Mouse (Mus musculus): Measurements from ENCODE around the gene Lin28a.

GRCm38 (mm10) chr4:133980496-133980895 is 38.1 kb downstream of the Lin28a start:
- no peak for TF ChIP-seq REST (IDR thresholded peaks at IDR 0.05; ENCODE audit: insufficient read depth, insufficient read length)
- TF ChIP-seq E2F4 (IDR thresholded peaks at IDR 0.05; ENCODE audit: insufficient read depth): no peak
- no peak for TF ChIP-seq POLR2AphosphoS2 (IDR thresholded peaks at IDR 0.05; ENCODE audit: insufficient read length, low read depth)
- no peak for TF ChIP-seq POLR2A (IDR thresholded peaks at IDR 0.05; ENCODE audit: insufficient read length, low read depth)

All from myocyte (in vitro differentiated cells).